Mouse (Mus musculus) heart, postnatal 10 days (tissue): ENCODE results near the gene Wdr20rt. TPM values are rescaled to one million over a fixed set of nuclear protein-coding genes. Genes with fewer than 3 reads are reported as not detected.

Experiments used
- total RNA-seq, 2 experiments: library from RNA; stranded (reverse); gene quantifications; 2 replicates each; pipeline ENCODE4 v1.2.3; 2021

Gene Wdr20rt
- total RNA-seq, 2 experiments from 2014 or later, result not detected

Other genes with a start within 250 kb of the Wdr20rt start
- 10 to 100 TPM; 19.5 to 20.2 TPM for gene Prpf39, start 189.2 kb upstream of the Wdr20rt start, total RNA-seq
- gene Fkbp3, start 151.5 kb upstream of the Wdr20rt start, total RNA-seq, result 100 to 1,000 TPM; 197 to 228 TPM
- 1 to 10 TPM; 6.5 to 7.2 TPM for gene Fancm, start 149.9 kb upstream of the Wdr20rt start, total RNA-seq
- 1 to 10 TPM; 3.9 to 4.4 TPM for gene Mis18bp1, start 52.9 kb upstream of the Wdr20rt start, total RNA-seq